Mouse (Mus musculus) kidney, embryonic 14.5 days (tissue): ENCODE results near the gene Medag. TPM values are rescaled to one million over a fixed set of nuclear protein-coding genes. Genes with fewer than 3 reads are reported as not detected.

Experiments
- ATAC-seq: fragments of 200-750 bp; cut with Nextera tagmentation; 2 replicates; pipeline ENCODE4 v1.8.0; 2017; ENCODE audit warnings: moderate number of reproducible peaks, mild to moderate bottlenecking, moderate TSS enrichment, moderate library complexity; ENCODE audit not compliant: low FRiP score, low TSS enrichment
- H3K27ac ChIP-seq: fragments of 300-500 bp; sonication (generic); 2 replicates; pipeline ENCODE4 v1.5.1; 2014; ENCODE audit warnings: low read depth, mild to moderate bottlenecking, low read length, moderate library complexity, mixed read lengths
- H3K27me3 ChIP-seq: fragments of 300-500 bp; sonication (generic); 2 replicates; pipeline ENCODE4 v1.6.1; 2014; ENCODE audit warnings: mild to moderate bottlenecking, low read length; ENCODE audit not compliant: control insufficient read depth, insufficient read depth
- H3K36me3 ChIP-seq: fragments of 300-500 bp; sonication (generic); 2 replicates; pipeline ENCODE4 v1.6.1; 2014; ENCODE audit warnings: low read length, mixed read lengths; ENCODE audit not compliant: control insufficient read depth, insufficient read depth
- H3K4me1 ChIP-seq: fragments of 300-500 bp; sonication (generic); 2 replicates; pipeline ENCODE4 v1.6.1; 2014; ENCODE audit warnings: low read length, mixed read lengths; ENCODE audit not compliant: control insufficient read depth, insufficient read depth
- H3K4me2 ChIP-seq: fragments of 300-500 bp; sonication (generic); replicated peaks from 2 replicates; pipeline ENCODE4 v1.6.1; 2014; ENCODE audit warnings: low read depth, mild to moderate bottlenecking, low read length
- H3K4me3 ChIP-seq: fragments of 300-500 bp; sonication (generic); 2 replicates; pipeline ENCODE4 v1.5.1; 2014; ENCODE audit warnings: mild to moderate bottlenecking, low read length
- H3K9ac ChIP-seq: fragments of 300-500 bp; sonication (generic); 2 replicates; pipeline ENCODE4 v1.6.1; 2014; ENCODE audit warnings: low read depth, mild to moderate bottlenecking, low read length, moderate library complexity
- H3K9me3 ChIP-seq: fragments of 300-500 bp; sonication (generic); 2 replicates; pipeline ENCODE4 v1.6.1; 2016; ENCODE audit warnings: low read length; ENCODE audit not compliant: control insufficient read depth
- WGBS: fragments of 180-500 bp; shearing (Covaris S2); extraction: QIAGEN DNeasy Blood & Tissue Kit; methylation state at CpG from one replicate; pipeline ENCODE4 v1.1.7; 2014; 5-methylcytosine and 5-hydroxymethylcytosine counted together
- polyA plus RNA-seq: library from polyadenylated mRNA; unstranded; fragments of >200 nt; fragmentation: Nextera tagmentation; extraction: Ambion mirVana; gene quantifications from 2 replicates; pipeline ENCODE4 v1.2.1, GENCODE M21; 2014

Gene Medag
- polyA plus RNA-seq, 1 experiment from 2014 or later = 0.18 TPM

DNA sequence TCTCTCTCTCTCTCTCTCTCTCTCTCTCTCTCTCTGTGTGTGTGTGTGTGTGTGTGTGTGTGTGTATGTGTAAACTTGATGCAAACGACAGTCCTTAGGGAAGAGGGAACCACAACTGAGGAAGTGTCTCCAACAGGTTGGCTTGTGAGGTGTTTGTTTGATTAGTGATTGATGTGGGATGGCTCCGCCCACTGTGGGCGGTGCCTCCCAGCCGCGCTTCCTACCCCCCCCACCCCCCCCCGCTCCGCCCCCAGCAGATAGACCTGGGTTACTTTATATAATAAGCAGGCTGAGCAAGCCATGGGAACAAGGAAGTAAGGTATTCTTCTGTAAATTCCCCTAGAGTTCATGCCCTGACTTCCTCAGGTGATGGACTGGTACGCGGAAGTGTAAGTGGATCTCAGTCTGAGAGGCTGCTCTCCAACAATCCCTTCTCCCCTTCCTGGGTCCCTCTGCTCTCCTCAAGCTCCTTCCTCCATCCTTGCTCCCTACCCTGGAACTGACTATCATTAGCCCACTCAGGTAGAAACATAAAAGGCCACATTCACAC lies 22.7 kb downstream of the Medag start:
- H3K9me3 ChIP-seq = no peaks in the 10 kb centered on the region
- no peaks in the 10 kb centered on the region for H3K36me3 ChIP-seq
- no peak overlapping the region for H3K9ac ChIP-seq
- no peak overlapping the region for H3K4me3 ChIP-seq
- ATAC-seq = no peak
- H3K4me1 ChIP-seq = peaks cover under 1% of the 10 kb centered on the region; the same call in 1 of the 2 replicates
- H3K4me2 ChIP-seq = no peak overlapping the region
- no peaks in the 10 kb centered on the region for H3K27me3 ChIP-seq
- no peak overlapping the region for H3K27ac ChIP-seq
- 22% methylated on average over 9 of the region's 9 CpGs for WGBS

- Histone ChIP-seq H3K27me3 (no peaks in the 10 kb centered on the region), H3K36me3 (no peaks in the 10 kb centered on the region), H3K4me2 (no peak overlapping the region), H3K27ac (no peak overlapping the region), H3K9ac (no peak overlapping the region), H3K4me3 (no peak overlapping the region), H3K9me3 (no peaks in the 10 kb centered on the region), H3K4me1 (peaks cover 5% of the 10 kb centered on the region; the same call in 1 of the 2 replicates)
- 81% methylated on average over 3 of the region's 3 CpGs for WGBS
- no peak for ATAC-seq
Measured at GRCm38 (mm10) chr5:149436541-149436940, 25.0 kb downstream of the Medag start.

DNA sequence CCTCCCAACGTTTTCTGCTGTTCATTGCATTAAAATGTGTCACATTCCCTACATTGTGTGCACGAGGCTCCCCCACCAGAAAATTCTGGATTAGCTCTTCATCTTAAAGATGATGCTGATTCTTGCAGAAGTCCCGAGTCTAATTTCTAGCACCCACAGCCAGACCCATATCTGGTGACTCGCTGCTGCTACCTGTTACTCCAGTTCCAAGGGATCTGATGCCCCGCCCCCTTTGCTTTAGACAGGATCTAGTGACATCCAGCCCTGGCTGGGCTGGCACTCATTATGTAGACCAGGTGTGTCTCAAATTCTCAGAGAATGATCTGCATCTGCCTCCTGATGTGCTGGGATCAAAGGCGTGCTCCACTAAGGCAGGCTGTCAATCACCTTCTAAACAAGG lies 25.6 kb downstream of the Medag start:
- no peaks in the 10 kb centered on the region for H3K9me3 ChIP-seq
- H3K4me2 ChIP-seq = no peak overlapping the region
- no peak overlapping the region for H3K27ac ChIP-seq
- H3K9ac ChIP-seq = no peak overlapping the region
- WGBS = 78% methylated on average over 6 of the region's 6 CpGs
- H3K27me3 ChIP-seq = no peaks in the 10 kb centered on the region
- H3K36me3 ChIP-seq = no peaks in the 10 kb centered on the region
- H3K4me1 ChIP-seq = peaks cover 5% of the 10 kb centered on the region; the same call in 1 of the 2 replicates
- ATAC-seq = no peak
- H3K4me3 ChIP-seq = no peak overlapping the region

DNA sequence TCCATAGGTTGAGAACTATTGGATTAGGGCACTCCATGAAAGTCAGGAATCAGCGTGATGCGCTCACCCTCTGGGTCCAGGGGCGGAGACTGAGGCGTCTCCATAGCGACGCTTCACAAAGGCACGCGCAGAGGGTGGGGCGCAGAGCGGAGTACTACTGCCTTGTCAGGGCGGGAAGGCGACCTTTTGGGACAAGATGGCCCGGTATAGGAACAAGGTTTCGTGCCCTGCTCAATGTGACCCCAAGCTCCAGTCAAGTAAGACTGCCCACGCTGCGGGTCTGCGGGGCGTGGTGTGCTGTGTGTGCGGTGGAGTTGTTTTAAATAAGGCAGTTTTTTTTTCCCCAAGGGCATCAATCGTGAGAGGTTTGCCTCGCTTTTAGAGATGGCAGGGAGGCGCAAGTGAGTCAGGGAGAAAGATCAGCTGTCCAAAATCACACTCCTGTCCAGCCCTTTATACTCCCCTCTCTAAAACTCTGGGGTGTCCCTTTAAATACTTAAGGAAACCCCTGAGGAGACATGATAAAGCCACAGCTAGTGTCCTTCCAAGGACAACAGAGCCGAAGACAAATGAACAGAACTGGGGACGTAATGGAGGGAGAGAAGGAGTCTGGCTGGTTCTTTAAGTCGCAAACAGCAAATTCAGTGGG lies 28.1 kb downstream of the Medag start, which contains the start of gene Tex26:
TSS of gene Tex26 (plus strand) at position 130 of the 649 bp plus-strand sequence.
- peak within 1 kb of the TSS; percentile 45 for H3K4me3 ChIP-seq
- peaks cover 5% of the 10 kb centered on the region; the same call in 1 of the 2 replicates for H3K4me1 ChIP-seq
- WGBS = under 1% methylated on average over 25 of the region's 25 CpGs
- H3K27ac ChIP-seq = peak within 1 kb of the TSS; percentile 57; the same call in 1 of the 2 replicates
- H3K27me3 ChIP-seq = no peaks in the 10 kb centered on the region
- H3K9ac ChIP-seq = peak within 1 kb of the TSS; percentile 52
- H3K9me3 ChIP-seq = no peaks in the 10 kb centered on the region
- peak; percentile 85 for ATAC-seq
- peak within 1 kb of the TSS; percentile 82 for H3K4me2 ChIP-seq
- H3K36me3 ChIP-seq = no peaks in the 10 kb centered on the region

DNA sequence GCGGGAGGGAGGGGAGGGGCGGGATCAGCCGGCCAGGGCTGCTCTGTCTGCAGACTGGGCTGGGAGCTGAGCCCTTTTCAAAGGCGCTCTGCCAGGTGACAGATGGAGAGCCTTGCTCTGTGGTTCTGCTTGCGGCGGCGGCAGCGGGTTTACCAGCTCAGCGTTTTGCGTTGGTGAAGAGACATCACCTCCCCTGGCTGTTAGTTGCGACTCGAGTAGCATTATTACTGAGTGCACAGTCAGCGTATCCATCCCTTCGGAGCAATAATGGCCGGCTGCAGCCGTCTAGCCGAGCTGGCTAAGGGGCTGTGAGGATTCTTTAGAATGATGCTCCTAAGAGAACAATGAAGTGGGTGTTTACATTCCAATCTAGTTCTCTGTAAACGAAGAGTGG lies 28.6 kb downstream of the Medag start:
- Histone ChIP-seq H3K4me3 (peak overlapping the region; percentile 45), H3K36me3 (no peaks in the 10 kb centered on the region), H3K4me2 (peak overlapping the region; percentile 82), H3K9me3 (no peaks in the 10 kb centered on the region), H3K9ac (peak overlapping the region; percentile 52; the same call in 1 of the 2 replicates), H3K27ac (peak overlapping the region; percentile 57; the same call in 1 of the 2 replicates), H3K4me1 (peaks cover 5% of the 10 kb centered on the region; the same call in 1 of the 2 replicates), H3K27me3 (no peaks in the 10 kb centered on the region)
- peak; percentile 66 for ATAC-seq
- under 1% methylated on average over 18 of the region's 18 CpGs for WGBS

DNA sequence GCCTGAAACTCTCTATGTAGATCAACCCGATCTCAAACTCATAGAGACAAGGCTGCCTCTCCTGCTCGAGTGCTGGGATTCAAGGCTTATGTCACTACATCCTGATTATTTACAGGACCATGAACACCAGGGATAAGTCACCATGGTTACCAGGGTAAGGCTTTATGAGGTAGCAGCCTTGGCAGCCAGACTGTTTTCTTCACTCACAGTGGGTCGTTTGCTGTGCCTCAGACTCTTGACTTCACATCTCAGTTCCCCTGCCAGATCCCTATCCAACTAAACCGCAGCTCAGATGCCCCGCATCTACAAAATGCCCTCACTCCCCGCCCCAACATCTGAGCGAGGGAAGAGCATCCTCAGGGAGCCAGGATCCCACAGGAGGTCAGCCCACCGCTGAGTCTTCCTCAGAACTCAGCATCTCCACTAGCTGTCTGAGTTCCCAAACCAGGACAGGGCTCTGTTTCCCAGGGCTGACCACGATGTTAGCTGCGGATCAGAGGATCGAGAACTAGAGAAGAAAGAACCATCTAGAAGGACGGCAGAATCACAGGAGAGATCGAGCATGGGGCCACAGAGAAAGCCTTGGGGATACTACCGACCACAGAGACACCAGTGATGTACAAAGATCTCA lies 30.2 kb downstream of the Medag start:
- H3K36me3 ChIP-seq = no peaks in the 10 kb centered on the region
- H3K27me3 ChIP-seq = no peaks in the 10 kb centered on the region
- no peak overlapping the region for H3K27ac ChIP-seq
- no peak overlapping the region for H3K4me3 ChIP-seq
- no peak for ATAC-seq
- H3K9me3 ChIP-seq = no peaks in the 10 kb centered on the region
- H3K4me1 ChIP-seq = peaks cover 5% of the 10 kb centered on the region; the same call in 1 of the 2 replicates
- WGBS = 68% methylated on average over 14 of the region's 14 CpGs
- no peak overlapping the region for H3K9ac ChIP-seq
- H3K4me2 ChIP-seq = no peak overlapping the region

DNA sequence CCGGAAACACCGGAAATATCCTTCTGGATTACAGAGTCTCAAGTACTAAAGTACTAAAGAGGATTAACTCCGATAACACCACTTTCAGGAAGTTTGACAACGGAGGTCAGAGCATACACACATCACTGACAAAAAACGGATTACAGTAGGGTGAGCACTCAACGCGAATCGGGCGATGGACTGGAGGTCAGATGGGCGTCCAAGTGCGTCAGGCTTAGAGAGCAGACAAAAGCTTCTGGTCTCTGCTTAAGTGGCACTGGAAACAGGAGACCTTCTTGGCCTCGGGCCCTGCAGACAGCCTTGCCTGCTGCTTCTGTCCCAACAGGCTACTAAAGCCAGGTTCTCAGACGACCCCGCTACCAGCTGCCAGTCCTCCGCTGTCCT lies 30.7 kb downstream of the Medag start:
- no peak for ATAC-seq
- no peak overlapping the region for H3K9ac ChIP-seq
- 70% methylated on average over 15 of the region's 15 CpGs for WGBS

GRCm38 (mm10) chr5:149444451-149444850 lies 32.9 kb downstream of the Medag start:
- Histone ChIP-seq H3K4me2 (no peak overlapping the region), H3K9ac (no peak overlapping the region), H3K4me3 (no peak overlapping the region), H3K27me3 (no peaks in the 10 kb centered on the region), H3K4me1 (0 out of 2 replicates have a peak, but pooled peaks cover 2% of the 10 kb centered on the region), H3K27ac (no peak overlapping the region), H3K9me3 (peaks cover 3% of the 10 kb centered on the region; the same call in 1 of the 2 replicates), H3K36me3 (no peaks in the 10 kb centered on the region)
- ATAC-seq = no peak
- WGBS = 73% methylated on average over 4 of the region's 4 CpGs

More for the DNA sequence above, 30.7 kb downstream of the Medag start:
- Histone ChIP-seq H3K9me3 (no peaks in the 10 kb centered on the region), H3K27me3 (no peaks in the 10 kb centered on the region), H3K27ac (no peak overlapping the region), H3K36me3 (no peaks in the 10 kb centered on the region), H3K4me2 (no peak overlapping the region), H3K4me1 (peaks cover 5% of the 10 kb centered on the region; the same call in 1 of the 2 replicates), H3K4me3 (no peak overlapping the region)

DNA sequence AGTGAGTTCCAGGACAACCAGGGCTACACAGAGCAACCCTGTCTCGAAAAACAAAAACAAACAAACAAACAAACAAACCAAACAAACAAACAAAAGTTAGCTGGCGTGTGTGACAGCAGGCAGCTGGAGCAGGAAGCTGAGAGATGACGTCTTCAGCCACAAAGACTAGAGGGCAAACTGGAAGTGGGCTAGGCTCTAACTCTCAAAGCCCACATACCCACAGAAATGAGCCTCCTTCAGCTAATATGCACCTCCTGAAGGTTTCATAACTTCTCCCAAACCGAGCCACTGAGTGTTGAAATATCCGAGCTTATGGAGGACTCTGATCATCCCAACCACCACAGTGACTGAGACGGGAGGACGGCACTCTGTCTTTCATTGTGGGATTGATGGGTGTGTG lies 34.9 kb downstream of the Medag start:
- H3K36me3 ChIP-seq = no peaks in the 10 kb centered on the region
- no peak overlapping the region for H3K4me2 ChIP-seq
- H3K9ac ChIP-seq = no peak overlapping the region
- no peaks in the 10 kb centered on the region for H3K27me3 ChIP-seq
- peaks cover 3% of the 10 kb centered on the region; the same call in 1 of the 2 replicates for H3K9me3 ChIP-seq
- no peak for ATAC-seq
- no peak overlapping the region for H3K27ac ChIP-seq
- H3K4me1 ChIP-seq = no peaks in the 10 kb centered on the region
- H3K4me3 ChIP-seq = no peak overlapping the region
- 84% methylated on average over 7 of the region's 7 CpGs for WGBS
